Mouse (Mus musculus) embryonic stem cell, embryonic (primary cell): ENCODE data around the gene Tbx10.

Source experiments
- CTCF ChIA-PET, 4 experiments: fragments of 300-600 bp in 2 of 4; fragments of 350-600 bp in 2 of 4; sonication (Branson Sonifier 250); formaldehyde crosslinking; loops; one replicate each; lab custom pipeline; 2022; ENCODE audit warnings: inconsistent platforms in 2 of 4; lab: Charles Lee
- POLR2A ChIA-PET, 4 experiments: fragments of 300-600 bp in 2 of 4; fragments of 350-600 bp in 2 of 4; sonication (Branson Sonifier 250); formaldehyde crosslinking; loops; one replicate each; lab custom pipeline; 2022; ENCODE audit warnings: antibody characterized with exemption in 4 of 4, inconsistent platforms in 1 of 4; lab: Charles Lee

Gene Tbx10

GRCm38 (mm10) chr19:3988066-3988465 is 4.5 kb upstream of the Tbx10 start:
- POLR2A ChIA-PET: interaction anchor here (0.6 to 6.9 kb wide), 23 partner anchors 10 to 337 kb away, joined by 3 to 95 read pairs (median 3); partner anchors contain the start of genes Gm49405 (in 4 of the 4), Nudt8 (in 4 of the 4), Doc2g (in 2 of the 4) and Cdk2ap2 (in 1 of the 4)
- CTCF ChIA-PET: interaction anchor here (0.6 to 2.7 kb wide), 46 partner anchors 7 to 295 kb away, joined by 3 to 37 read pairs (median 4); partner anchors contain the start of genes Gm49405 (in 3 of the 4), Ndufv1 (in 3 of the 4), Nudt8 (in 3 of the 4) and Doc2g (in 1 of the 4)

DNA sequence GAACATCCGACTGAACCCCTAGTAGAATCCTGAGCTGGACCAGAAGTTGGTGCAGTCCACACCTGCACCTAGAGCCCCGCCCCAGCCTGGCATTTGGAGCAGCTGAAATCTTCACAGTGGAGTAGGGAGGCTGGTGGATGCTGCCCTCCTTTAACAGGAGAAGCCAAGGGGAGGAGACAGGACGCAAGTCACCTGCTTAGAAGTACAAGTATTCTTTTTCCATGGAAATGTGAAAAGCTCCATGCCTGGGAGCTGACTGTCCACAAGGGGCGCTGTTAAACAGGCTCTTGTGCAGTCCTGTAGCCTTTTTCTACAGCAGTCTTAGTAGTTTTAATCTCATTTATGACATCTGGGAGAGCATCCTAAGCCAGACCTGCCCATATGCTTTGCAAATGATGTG is 3.8 kb upstream of the Tbx10 start:
- POLR2A ChIA-PET: interaction anchor here (0.5 to 6.9 kb wide), 32 partner anchors 9 to 345 kb away, joined by 3 to 95 read pairs (median 4); partner anchors contain the start of genes Gm49405 (in 4 of the 4), Nudt8 (in 4 of the 4), Doc2g (in 2 of the 4) and Gstp2 (in 2 of the 4)

GRCm38 (mm10) chr19:3990804-3991203 is 1.7 kb upstream of the Tbx10 start:
- CTCF ChIA-PET: interaction anchor here (1.4 to 3.0 kb wide), 4 partner anchors 9 to 10 kb away, joined by 4 to 12 read pairs (median 9); partner anchors contain the start of genes Gm49405 (in 1 of the 4) and Nudt8 (in 1 of the 4)

More for the DNA sequence above, 3.8 kb upstream of the Tbx10 start:
- CTCF ChIA-PET: interaction anchor here (0.5 to 2.7 kb wide), 63 partner anchors 8 to 396 kb away, joined by 3 to 37 read pairs (median 4); partner anchors contain the start of genes Gm49405 (in 3 of the 4), Ndufv1 (in 3 of the 4), Nudt8 (in 3 of the 4) and Ndufs8 (in 2 of the 4)

GRCm38 (mm10) chr19:3991562-3991961 is 990 bp upstream of the Tbx10 start:
- POLR2A ChIA-PET: interaction anchor here in 2 of 4 experiments (1.0 to 2.0 kb wide), 5 partner anchors 9 to 222 kb away, joined by 3 to 4 read pairs (median 4); partner anchors contain the start of genes Gm49405 (in 2 of the 2), Nudt8 (in 2 of the 2), AC109138.7 (in 1 of the 2) and Aldh3b1 (in 1 of the 2)
- CTCF ChIA-PET: interaction anchor here in 3 of 4 experiments (1.4 to 3.0 kb wide), 4 partner anchors 8 to 11 kb away, joined by 4 to 12 read pairs (median 8); partner anchors contain the start of genes Gm49405 (in 1 of the 3) and Nudt8 (in 1 of the 3)

More at GRCm38 (mm10) chr19:3990804-3991203, 1.7 kb upstream of the Tbx10 start:
- POLR2A ChIA-PET: interaction anchor here (0.6 to 1.6 kb wide), 4 partner anchors 8 to 1805 kb away, joined by 3 to 5 read pairs (median 4); partner anchors contain the start of genes Gm49405 (in 1 of the 4), Ndufv1 (in 1 of the 4) and Nudt8 (in 1 of the 4)

GRCm38 (mm10) chr19:3991966-3992365 is 586 bp upstream of the Tbx10 start:
- ChIA-PET POLR2A (interaction anchor here in 2 of 4 experiments (1.0 to 2.0 kb wide), 5 partner anchors 8 to 222 kb away, joined by 3 to 4 read pairs (median 4); partner anchors contain the start of genes Gm49405 (in 2 of the 2), Nudt8 (in 2 of the 2), AC109138.7 (in 1 of the 2) and Aldh3b1 (in 1 of the 2)), CTCF (interaction anchor here (1.2 to 3.0 kb wide), 3 partner anchors 8 to 12 kb away, joined by 7 to 12 read pairs (median 8); partner anchors contain the start of genes Gm49405 (in 1 of the 4) and Nudt8 (in 1 of the 4))

GRCm38 (mm10) chr19:3994932-3995331 is 2.4 kb downstream of the Tbx10 start:
- POLR2A ChIA-PET: interaction anchor here in 2 of 4 experiments (0.6 to 9.8 kb wide), 5 partner anchors 10 to 212 kb away, joined by 3 to 137 read pairs (median 7); partner anchors contain the start of genes Acy3 (in 1 of the 2) and Ndufv1 (in 1 of the 2)
- CTCF ChIA-PET: interaction anchor here in 2 of 4 experiments (0.7 to 2.3 kb wide), 3 partner anchors 14 to 449 kb away, joined by 3 to 12 read pairs (median 6); no protein-coding TSS in a partner anchor

DNA sequence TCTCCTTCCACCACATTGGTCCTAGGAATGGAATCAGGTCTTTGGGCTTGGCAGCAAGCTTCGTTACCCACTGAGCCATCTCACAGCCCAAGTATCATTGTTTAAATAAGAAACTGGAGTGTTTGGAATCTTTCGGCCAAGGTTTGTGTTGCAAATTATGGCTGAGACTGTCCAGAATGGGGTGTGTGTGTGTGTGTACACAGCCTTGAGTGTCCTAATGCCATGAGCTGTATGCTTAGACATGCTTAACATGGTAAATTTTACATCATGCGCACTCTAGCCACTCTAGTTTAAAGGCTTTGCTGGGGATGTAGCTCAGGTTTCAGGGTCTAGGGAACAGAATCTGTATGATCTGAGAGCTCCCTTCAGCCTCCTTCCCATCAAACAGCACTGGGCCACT is 3.0 kb downstream of the Tbx10 start:
- POLR2A ChIA-PET: interaction anchor here in 3 of 4 experiments (0.6 to 9.8 kb wide), 15 partner anchors 9 to 236 kb away, joined by 3 to 137 read pairs (median 3); partner anchors contain the start of genes Acy3 (in 2 of the 3), Ndufv1 (in 2 of the 3), Gstp2 (in 1 of the 3) and Pold4 (in 1 of the 3)
- CTCF ChIA-PET: interaction anchor here (0.6 to 2.3 kb wide), 8 partner anchors 9 to 130 kb away, joined by 3 to 12 read pairs (median 5); partner anchors contain the start of genes Ndufv1 (in 2 of the 4) and Acy3 (in 1 of the 4)

DNA sequence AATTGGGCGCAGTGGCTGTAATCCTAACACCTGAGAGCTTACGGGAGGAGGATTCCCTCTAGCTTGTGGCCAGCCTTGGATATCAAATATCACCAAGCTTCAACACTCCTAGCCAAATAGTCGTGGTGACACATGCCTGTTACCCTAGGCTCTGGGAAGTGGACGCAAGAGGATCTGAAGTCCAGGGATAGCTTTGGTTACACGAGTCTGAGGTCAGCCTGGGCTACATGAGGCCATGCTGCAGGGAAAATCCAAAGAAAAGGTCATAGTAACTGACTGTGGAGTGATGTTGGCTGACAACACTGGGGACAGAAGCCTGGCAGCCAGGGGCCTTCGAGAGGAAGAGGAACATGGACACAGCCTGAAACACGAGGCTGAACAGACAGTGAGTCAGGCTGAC is 3.6 kb downstream of the Tbx10 start:
- ChIA-PET POLR2A (interaction anchor here in 3 of 4 experiments (0.7 to 9.8 kb wide), 13 partner anchors 10 to 235 kb away, joined by 3 to 137 read pairs (median 3); partner anchors contain the start of genes Acy3 (in 2 of the 3), Ndufv1 (in 2 of the 3), Gstp2 (in 1 of the 3) and Pold4 (in 1 of the 3)), CTCF (interaction anchor here (0.6 to 2.3 kb wide), 9 partner anchors 10 to 211 kb away, joined by 3 to 12 read pairs (median 5); partner anchors contain the start of genes Ndufv1 (in 2 of the 4) and Acy3 (in 1 of the 4))

GRCm38 (mm10) chr19:3996747-3997146 is 4.2 kb downstream of the Tbx10 start:
- ChIA-PET CTCF (interaction anchor here in 3 of 4 experiments (0.8 to 2.3 kb wide), 8 partner anchors 8 to 210 kb away, joined by 3 to 12 read pairs (median 4); partner anchors contain the start of gene Acy3 (in 1 of the 3)), POLR2A (interaction anchor here (0.6 to 9.8 kb wide), 8 partner anchors 8 to 336 kb away, joined by 4 to 137 read pairs (median 8); partner anchors contain the start of genes Acy3 (in 2 of the 4), Gstp2 (in 1 of the 4) and Ndufv1 (in 1 of the 4))

GRCm38 (mm10) chr19:3997231-3997630 is 4.7 kb downstream of the Tbx10 start:
- POLR2A ChIA-PET: interaction anchor here (0.6 to 9.8 kb wide), 6 partner anchors 9 to 336 kb away, joined by 3 to 137 read pairs (median 5); partner anchors contain the start of genes Ndufv1 (in 2 of the 4) and Acy3 (in 1 of the 4)
- CTCF ChIA-PET: interaction anchor here (0.5 to 2.3 kb wide), 8 partner anchors 8 to 59 kb away, joined by 3 to 12 read pairs (median 4); partner anchors contain the start of gene Ndufv1 (in 1 of the 4)

DNA sequence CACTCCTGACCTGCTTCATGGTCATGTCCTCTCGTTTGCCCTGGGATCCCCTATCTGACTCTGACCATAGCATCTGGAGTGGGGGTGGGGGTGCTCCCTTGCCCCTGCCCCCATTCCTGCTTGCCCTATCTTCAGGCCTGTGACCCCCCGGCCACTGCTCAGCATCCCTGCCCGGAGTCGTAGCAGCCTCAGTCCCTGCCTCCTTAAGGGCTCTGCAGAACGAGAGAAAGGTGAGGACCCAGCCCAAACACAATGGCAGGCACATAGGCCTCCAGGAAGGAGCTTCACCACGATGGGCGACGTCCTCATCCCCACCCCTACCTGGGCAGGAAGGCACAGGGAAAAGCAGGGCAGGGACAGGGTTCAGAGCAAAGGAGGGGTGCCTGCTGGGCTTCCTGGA is 5.8 kb downstream of the Tbx10 start:
- CTCF ChIA-PET: interaction anchor here (0.5 to 4.3 kb wide), 9 partner anchors 9 to 246 kb away, joined by 4 to 71 read pairs (median 7); partner anchors contain the start of genes Gstp2 (in 1 of the 4) and Ndufv1 (in 1 of the 4)
- POLR2A ChIA-PET: interaction anchor here in 3 of 4 experiments (0.7 to 9.8 kb wide), 15 partner anchors 10 to 124 kb away, joined by 3 to 137 read pairs (median 13); partner anchors contain the start of genes Acy3 (in 2 of the 3), Gstp2 (in 2 of the 3), Ndufv1 (in 2 of the 3) and Ndufs8 (in 1 of the 3)

DNA sequence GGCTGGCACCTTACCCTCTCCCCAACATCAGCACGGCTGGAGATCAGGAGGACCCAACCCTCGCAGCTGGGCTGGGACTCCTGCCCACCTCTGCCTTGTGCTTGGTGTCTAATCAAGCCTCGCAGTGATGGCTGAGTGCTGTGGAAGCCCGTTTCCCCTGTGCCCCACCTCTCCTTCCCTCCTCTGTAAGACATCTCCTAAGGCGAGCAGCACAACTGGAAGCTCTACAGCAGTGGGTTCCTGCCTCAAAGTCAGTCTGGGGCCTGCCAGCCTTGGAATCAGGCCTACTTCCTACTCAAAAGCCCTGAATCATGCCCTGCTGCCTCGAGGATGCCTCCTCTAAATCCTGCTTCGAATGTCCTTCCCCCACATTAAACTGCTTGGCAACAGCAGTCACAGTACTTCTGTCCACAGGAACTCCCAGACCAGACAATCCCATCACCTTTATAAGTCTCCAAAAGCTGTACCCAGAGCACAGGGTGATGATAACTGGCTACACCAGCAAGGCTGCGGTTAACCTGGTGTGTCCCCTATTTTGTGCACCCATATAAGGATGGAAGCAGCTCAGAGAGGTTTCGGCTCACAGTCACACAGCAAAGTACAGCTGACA is 6.7 kb downstream of the Tbx10 start:
- POLR2A ChIA-PET: interaction anchor here in 3 of 4 experiments (0.7 to 9.8 kb wide), 59 partner anchors 9 to 291 kb away, joined by 3 to 137 read pairs (median 5); partner anchors contain the start of genes Acy3 (in 3 of the 3), Gstp2 (in 3 of the 3), Ndufv1 (in 3 of the 3) and 1810055G02Rik (in 2 of the 3)
- CTCF ChIA-PET: interaction anchor here (0.6 to 4.3 kb wide), 52 partner anchors 8 to 413 kb away, joined by 3 to 71 read pairs (median 6); partner anchors contain the start of genes Ndufv1 (in 4 of the 4), Acy3 (in 3 of the 4), Gstp2 (in 2 of the 4) and Aip (in 1 of the 4)

DNA sequence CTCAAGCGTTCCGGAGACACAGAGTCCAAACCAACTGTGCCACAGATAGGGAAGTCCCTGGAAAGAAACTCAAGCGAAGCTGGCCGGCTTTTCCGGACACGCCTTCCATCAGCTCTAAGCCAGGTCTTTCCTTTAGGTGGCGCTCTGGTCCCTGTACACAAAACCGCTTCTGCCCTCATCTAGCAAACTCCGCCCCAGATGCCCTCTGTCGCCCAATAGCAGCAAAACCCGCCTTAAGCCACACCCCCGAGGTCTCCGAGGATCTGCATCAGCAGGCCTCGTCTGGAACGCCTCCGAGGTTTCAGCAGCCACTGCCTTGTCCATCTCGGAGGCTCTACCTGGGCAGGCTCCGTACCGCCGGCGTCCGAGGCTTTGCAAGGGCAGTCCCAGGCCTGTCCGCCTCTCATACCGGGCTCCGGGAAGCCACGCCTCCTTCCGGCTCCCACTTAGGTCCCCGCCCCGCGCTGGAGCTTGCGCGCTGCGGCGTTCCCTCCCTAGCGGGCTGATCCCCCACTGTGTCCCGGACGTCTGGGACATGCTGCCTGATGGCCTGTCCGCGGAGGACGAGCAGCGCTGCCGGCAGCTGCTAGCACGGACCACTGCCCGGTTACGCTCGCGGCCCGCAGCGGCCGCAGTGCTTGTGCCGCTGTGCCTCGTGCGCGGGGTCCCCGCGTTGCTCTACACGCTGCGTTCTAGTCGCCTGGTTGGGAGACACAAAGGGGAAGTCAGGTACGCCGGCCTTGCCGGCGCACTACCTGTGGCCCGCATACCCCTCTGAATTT is 7.8 kb downstream of the Tbx10 start, which contains the start of the genes Nudt8 and Gm49405:
TSS of gene Nudt8 (plus strand) at position 462 of the 782 bp plus-strand sequence.
TSS of gene Gm49405 (plus strand) at position 508 of the 782 bp plus-strand sequence.
- ChIA-PET CTCF (interaction anchor here (0.5 to 4.3 kb wide), 79 partner anchors 9 to 992 kb away, joined by 3 to 71 read pairs (median 5); partner anchors contain the start of genes Acy3 (in 4 of the 4), Ndufv1 (in 4 of the 4), Gstp2 (in 2 of the 4) and Aip (in 1 of the 4)), POLR2A (interaction anchor here (0.6 to 9.8 kb wide), 97 partner anchors 8 to 677 kb away, joined by 3 to 137 read pairs (median 4); partner anchors contain the start of genes Acy3 (in 3 of the 4), Gstp2 (in 3 of the 4), Ndufs8 (in 3 of the 4) and Ndufv1 (in 3 of the 4))

- CTCF ChIA-PET: interaction anchor here (0.5 to 4.3 kb wide), 41 partner anchors 10 to 422 kb away, joined by 3 to 71 read pairs (median 6); partner anchors contain the start of genes Ndufv1 (in 4 of the 4), Acy3 (in 2 of the 4), Gstp2 (in 2 of the 4) and Aip (in 1 of the 4)
- POLR2A ChIA-PET: interaction anchor here (0.5 to 9.8 kb wide), 51 partner anchors 9 to 678 kb away, joined by 3 to 137 read pairs (median 5); partner anchors contain the start of genes Ndufv1 (in 3 of the 4), Acy3 (in 2 of the 4), Gstp2 (in 2 of the 4) and Ndufs8 (in 2 of the 4)
These were observed 8.5 kb downstream of the Tbx10 start for GRCm38 (mm10) chr19:4000949-4001525.
